Mouse (Mus musculus) ES-E14 (cell line): Measurements from ENCODE around the gene Manf. TPM values are rescaled to one million over a fixed set of nuclear protein-coding genes. Genes with fewer than 3 reads are reported as not detected.

ENCODE experiments used
- DNase-seq: peaks from one replicate; pipeline ENCODE4 v3.0.0-alpha.2; 2013; ENCODE audit warnings: low read depth, low spot score
- H3K27ac ChIP-seq: 2 replicates; pipeline ENCODE4 v1.5.1; 2012; ENCODE audit warnings: low read depth, mild to moderate bottlenecking, low read length, moderate library complexity, mixed read lengths; ENCODE audit not compliant: poor library complexity, insufficient read depth, severe bottlenecking
- H3K36me3 ChIP-seq: 2 replicates; pipeline ENCODE4 v1.6.1; 2012; ENCODE audit warnings: mild to moderate bottlenecking, low read length, moderate library complexity, mixed read lengths; ENCODE audit not compliant: control insufficient read depth, poor library complexity, insufficient read depth, severe bottlenecking
- H3K4me1 ChIP-seq, 2 experiments: fragments of 150-350 bp in 1 of 2; sonication (generic) in 1 of 2; 2 replicates each; pipeline ENCODE4 v1.6.1; 2012; ENCODE audit warnings: low read length in 2 of 2, mild to moderate bottlenecking in 1 of 2, mixed read lengths in 1 of 2; ENCODE audit not compliant: control insufficient read depth in 2 of 2, insufficient read depth in 2 of 2, poor library complexity in 1 of 2
- H3K4me3 ChIP-seq, 2 experiments: fragments of 150-350 bp in 1 of 2; sonication (generic) in 1 of 2; 2 replicates each; pipeline ENCODE4 v1.5.1; 2012; ENCODE audit warnings: low read length in 2 of 2, low read depth in 1 of 2, mild to moderate bottlenecking in 1 of 2, mixed read lengths in 1 of 2; ENCODE audit not compliant: insufficient read depth in 1 of 2, poor library complexity in 1 of 2, severe bottlenecking in 1 of 2
- H3K9ac ChIP-seq: 2 replicates; pipeline ENCODE4 v1.6.1; 2012; ENCODE audit warnings: low read depth, mild to moderate bottlenecking, low read length, mixed read lengths; ENCODE audit not compliant: poor library complexity, insufficient read depth, severe bottlenecking
- H3K9me3 ChIP-seq: fragments of 150-350 bp; sonication (generic); 2 replicates; pipeline ENCODE4 v1.6.1; 2012; ENCODE audit warnings: low read depth, mild to moderate bottlenecking, low read length; ENCODE audit not compliant: control insufficient read depth, insufficient read depth
- CHD2 ChIP-seq: IDR thresholded peaks from 2 replicates; pipeline ENCODE4 v1.6.1; 2014; ENCODE audit warnings: mild to moderate bottlenecking, low read depth, low read length, inconsistent platforms
- HCFC1 ChIP-seq: IDR thresholded peaks from 2 replicates; pipeline ENCODE4 v1.6.1; 2012; ENCODE audit warnings: low read length, inconsistent platforms, borderline replicate concordance; ENCODE audit not compliant: insufficient read depth
- MAFK ChIP-seq: IDR thresholded peaks from 2 replicates; pipeline ENCODE4 v1.6.1; 2014; ENCODE audit warnings: mild to moderate bottlenecking, low read depth, low read length, inconsistent platforms; ENCODE audit not compliant: insufficient read depth
- ZC3H11A ChIP-seq: IDR thresholded peaks from 2 replicates; pipeline ENCODE4 v1.6.1; 2012; ENCODE audit warnings: low read depth, mild to moderate bottlenecking, inconsistent platforms, low read length, borderline replicate concordance
- ZNF384 ChIP-seq: IDR thresholded peaks from 2 replicates; pipeline ENCODE4 v1.6.1; 2012; ENCODE audit warnings: low read depth, low read length, inconsistent platforms
- in situ Hi-C, 2 experiments: fragments of 600-800 bp; cut with MboI; formaldehyde crosslinking; loops; one replicate each; pipeline ENCODE4 v1.15.1; 2025; ENCODE audit warnings: low sequenced_read_pairs in 2 of 2, inconsistent platforms in 1 of 2; ENCODE audit not compliant: unreplicated experiment in 2 of 2
- total RNA-seq: library from RNA; depleted of rRNA; stranded (reverse); fragments of 300-350 nt; gene quantifications from 2 replicates; pipeline ENCODE4 v1.2.3, GENCODE M21; 2012

Manf gene
- total RNA-seq, 1 experiment, result 517 TPM

GRCm38 (mm10) chr9:106903099-106903790 lies 11.5 kb upstream of the Manf start:
- H3K4me3 ChIP-seq, result no peak overlapping the region
- DNase-seq, result no peak
- no peak for TF ChIP-seq ZC3H11A
- TF ChIP-seq HCFC1, result no peak
- no peak for TF ChIP-seq ZNF384
- no peak for TF ChIP-seq CHD2
- TF ChIP-seq MAFK, result no peak
- no peak overlapping the region for H3K27ac ChIP-seq
- no peak overlapping the region for H3K9ac ChIP-seq
- H3K36me3 ChIP-seq, result no peaks in the 10 kb centered on the region
- no peaks in the 10 kb centered on the region for H3K9me3 ChIP-seq
- H3K4me1 ChIP-seq, result no peaks in the 10 kb centered on the region
- in situ Hi-C loops, result loop anchor here in 1 of 2 experiments (10.0 kb wide), 1 partner anchor 392 kb away; the partner anchor contains the start of gene Cish

- Histone ChIP-seq H3K27ac (no peak overlapping the region), H3K4me1 (no peaks in the 10 kb centered on the region), H3K36me3 (no peaks in the 10 kb centered on the region), H3K9ac (no peak overlapping the region), H3K9me3 (no peaks in the 10 kb centered on the region), H3K4me3 (no peak overlapping the region)
- no peak for DNase-seq
- in situ Hi-C loops, result loop anchor here in 1 of 2 experiments (10.0 kb wide), 1 partner anchor 393 kb away; the partner anchor contains the start of gene Cish
- TF ChIP-seq CHD2 (no peak), HCFC1 (no peak), MAFK (no peak), ZNF384 (no peak), ZC3H11A (no peak)
These were observed 9.8 kb upstream of the Manf start for GRCm38 (mm10) chr9:106901596-106901995.

GRCm38 (mm10) chr9:106898901-106899300 lies 7.1 kb upstream of the Manf start:
- in situ Hi-C loops, result no loop called here
- DNase-seq, result no peak
- Histone ChIP-seq H3K27ac (no peak overlapping the region), H3K9ac (no peak overlapping the region), H3K4me3 (no peak overlapping the region), H3K36me3 (no peaks in the 10 kb centered on the region), H3K4me1 (0 out of 4 replicates have a peak, but pooled peaks cover 0 to 5% of the 10 kb centered on the region in 2 experiments), H3K9me3 (no peaks in the 10 kb centered on the region)
- TF ChIP-seq CHD2 (no peak), ZNF384 (no peak), ZC3H11A (no peak), HCFC1 (no peak), MAFK (no peak)

- in situ Hi-C loops, result no loop called here
- no peak for TF ChIP-seq ZNF384
- TF ChIP-seq ZC3H11A, result no peak
- no peak for TF ChIP-seq MAFK
- TF ChIP-seq CHD2, result no peak
- Histone ChIP-seq H3K36me3 (peaks cover 20% of the 10 kb centered on the region), H3K27ac (no peak overlapping the region), H3K9me3 (no peaks in the 10 kb centered on the region), H3K4me3 (peak overlapping the region in 1 of 2 experiments; percentile 100; a peak in 1 of 4 replicates), H3K4me1 (peaks cover 2 to 11% of the 10 kb centered on the region in 2 experiments; a peak in 1 of 4 replicates), H3K9ac (no peak overlapping the region; the same call in 1 of the 2 replicates)
- no peak for DNase-seq
These were observed 1.5 kb upstream of the Manf start for GRCm38 (mm10) chr9:106893327-106893726.
